Mouse (Mus musculus): ENCODE results near the gene Ropn1.

DNA sequence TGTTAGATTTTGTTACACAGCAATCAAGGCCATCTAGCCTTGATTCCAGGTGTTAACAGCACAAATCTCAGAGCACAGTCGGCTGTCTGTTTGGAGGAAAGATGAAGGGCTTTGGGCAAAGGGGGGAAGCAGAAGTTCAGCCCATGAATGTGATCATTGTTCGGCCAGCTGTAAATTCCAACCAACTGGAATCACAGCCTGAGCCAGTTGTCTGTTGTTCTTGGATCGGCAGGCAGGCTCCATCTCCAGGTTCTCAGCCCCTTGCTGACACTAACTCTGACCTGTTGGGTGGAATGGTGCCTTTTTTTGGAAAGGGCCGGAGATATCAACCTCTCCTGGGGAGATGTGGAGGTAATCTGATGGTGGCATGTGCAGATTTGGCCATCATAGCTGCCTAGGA lies 47.8 kb upstream of the Ropn1 start:
- TF ChIP-seq MAX (IDR thresholded peaks at IDR 0.05): no peak
- TF ChIP-seq USF1 (IDR thresholded peaks at IDR 0.05; ENCODE audit: low read depth): no peak
- TF ChIP-seq CTCF (IDR thresholded peaks at IDR 0.05; ENCODE audit: control insufficient read depth, insufficient read depth, insufficient read length): no peak
- TF ChIP-seq MYOD1 (IDR thresholded peaks at IDR 0.05; ENCODE audit: control insufficient read depth, insufficient read length, low read depth): no peak
- TF ChIP-seq MYOG (IDR thresholded peaks at IDR 0.05; ENCODE audit: control insufficient read depth, extremely low read depth, insufficient read length): no peak
- no peak for TF ChIP-seq FOSL1 (IDR thresholded peaks at IDR 0.05; ENCODE audit: insufficient read depth, low read length, poor library complexity, severe bottlenecking)

Measured in C2C12 (cell line).